Mouse (Mus musculus) lung, postnatal 0 days (tissue): ENCODE results near the gene Dcpp1. TPM values are rescaled to one million over a fixed set of nuclear protein-coding genes. Genes with fewer than 3 reads are reported as not detected.
"Not testable (repeated sequence)": the region's sequence is repeated elsewhere in the genome, so short reads cannot be mapped to it uniquely, and the experiment has no call there.

ENCODE experiments used
- ATAC-seq: fragments of 200-750 bp; cut with Nextera tagmentation; 2 replicates; pipeline ENCODE4 v1.8.0; 2017; ENCODE audit warnings: moderate library complexity
- DNase-seq: peaks from one replicate; pipeline ENCODE4 v3.0.0-alpha.2; 2016; ENCODE audit warnings: low spot score
- H3K27ac ChIP-seq: fragments of 300-500 bp; sonication (generic); 2 replicates; pipeline ENCODE4 v1.5.1; 2014; ENCODE audit warnings: antibody characterized with exemption, mild to moderate bottlenecking, low read length, mixed read lengths
- H3K27me3 ChIP-seq: fragments of 300-500 bp; sonication (generic); replicated peaks from 2 replicates; pipeline ENCODE4 v1.6.1; 2014; ENCODE audit warnings: low read length, mixed read lengths; ENCODE audit not compliant: insufficient read depth
- H3K36me3 ChIP-seq: fragments of 300-500 bp; sonication (generic); 2 replicates; pipeline ENCODE4 v1.6.1; 2014; ENCODE audit warnings: low read length, mixed read lengths; ENCODE audit not compliant: insufficient read depth
- H3K4me1 ChIP-seq: fragments of 300-500 bp; sonication (generic); 2 replicates; pipeline ENCODE4 v1.6.1; 2014; ENCODE audit warnings: antibody characterized with exemption, low read depth, low read length, mixed read lengths; ENCODE audit not compliant: insufficient read depth
- H3K4me2 ChIP-seq: fragments of 300-500 bp; sonication (generic); replicated peaks from 2 replicates; pipeline ENCODE4 v1.6.1; 2014; ENCODE audit warnings: low read depth, mild to moderate bottlenecking, low read length, moderate library complexity, mixed read lengths
- H3K4me3 ChIP-seq: fragments of 300-500 bp; sonication (generic); 2 replicates; pipeline ENCODE4 v1.5.1; 2014; ENCODE audit warnings: low read depth, low read length
- H3K9ac ChIP-seq: fragments of 300-500 bp; sonication (generic); replicated peaks from 2 replicates; pipeline ENCODE4 v1.6.1; 2014; ENCODE audit warnings: low read depth, mild to moderate bottlenecking
- H3K9me3 ChIP-seq: fragments of 300-500 bp; sonication (generic); 2 replicates; pipeline ENCODE4 v1.6.1; 2016; ENCODE audit warnings: low read length, mixed read lengths
- CTCF ChIP-seq: IDR thresholded peaks from 2 replicates; pipeline ENCODE4 v1.5.1; 2016; ENCODE audit warnings: antibody characterized with exemption, mild to moderate bottlenecking
- EP300 ChIP-seq: IDR thresholded peaks from 2 replicates; pipeline ENCODE4 v1.6.1; 2016; ENCODE audit warnings: antibody characterized with exemption, mild to moderate bottlenecking, control low read depth
- WGBS: fragments of 180-500 bp; shearing (Covaris S2); extraction: QIAGEN DNeasy Blood & Tissue Kit; methylation state at CpG from one replicate; pipeline ENCODE4 v1.1.7; 2014; 5-methylcytosine and 5-hydroxymethylcytosine counted together
- polyA plus RNA-seq: library from polyadenylated mRNA; unstranded; fragments of >200 nt; fragmentation: Nextera tagmentation; extraction: Ambion mirVana; gene quantifications from 2 replicates; pipeline ENCODE4 v1.2.1, GENCODE M21; 2015

Dcpp1 gene
- polyA plus RNA-seq, 1 experiment from 2014 or later: 0.25 TPM

DNA sequence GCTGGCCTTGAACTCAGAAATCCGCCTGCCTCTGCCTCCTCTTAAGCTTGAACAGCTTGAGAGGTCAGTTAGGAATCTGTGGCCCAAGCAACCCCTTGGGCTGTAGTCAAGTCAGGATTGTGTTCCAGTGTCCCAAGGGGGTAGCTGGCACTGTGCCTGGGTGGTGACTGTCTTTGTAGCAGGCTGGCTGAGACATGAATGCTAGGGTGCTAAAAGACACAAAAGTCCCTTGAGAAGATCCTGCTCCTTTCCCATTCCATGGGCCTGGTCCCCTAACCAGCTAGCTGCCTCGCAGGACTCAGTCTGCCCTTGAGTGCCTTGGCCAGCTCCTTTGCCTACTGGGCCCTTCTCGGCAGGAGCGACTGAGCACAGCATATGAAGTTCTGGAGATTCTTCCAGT, 17.8 kb upstream of the Dcpp1 start:
- 77% methylated on average over 4 of the region's 4 CpGs for whole genome bisulfite sequencing

DNA sequence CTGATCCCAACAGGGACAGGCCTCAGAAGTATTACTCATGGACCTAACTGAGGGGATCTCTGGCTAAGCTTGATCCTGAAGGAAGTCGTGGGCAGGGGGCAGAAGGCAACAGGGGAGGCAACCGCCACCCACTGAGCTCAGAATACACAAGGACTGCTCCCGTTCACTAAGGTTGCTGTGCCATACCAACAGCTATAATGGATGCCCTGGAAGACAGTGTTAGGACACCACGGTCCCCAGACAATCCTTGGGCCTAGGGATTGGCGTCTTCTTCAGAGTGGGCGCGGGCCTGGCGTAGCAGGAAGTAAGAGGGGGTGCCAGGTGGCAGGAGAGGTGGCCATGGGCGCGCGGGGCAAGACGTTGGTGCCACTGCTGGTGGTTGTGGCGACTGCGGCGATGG, 12.9 kb upstream of the Dcpp1 start, which contains the start of gene Prss21:
Prss21 (plus strand) TSS at position 301 of the 400 bp plus-strand sequence.
- H3K9me3 ChIP-seq: no peaks in the 10 kb centered on the region
- ATAC-seq: no peak
- H3K4me1 ChIP-seq: no peaks in the 10 kb centered on the region
- TF ChIP-seq CTCF (no peak), EP300 (no peak)
- no peak within 1 kb of the TSS for H3K4me2 ChIP-seq
- no peak within 1 kb of the TSS for H3K9ac ChIP-seq
- H3K27me3 ChIP-seq: no peaks in the 10 kb centered on the region
- H3K36me3 ChIP-seq: no peaks in the 10 kb centered on the region
- no peak within 1 kb of the TSS for H3K4me3 ChIP-seq
- no peak for DNase-seq
- H3K27ac ChIP-seq: no peak within 1 kb of the TSS
- WGBS: 89% methylated on average over 15 of the region's 15 CpGs

More for the DNA sequence above, 17.8 kb upstream of the Dcpp1 start:
- Histone ChIP-seq H3K4me2 (no peak overlapping the region), H3K36me3 (no peaks in the 10 kb centered on the region), H3K4me3 (no peak overlapping the region), H3K9me3 (no peaks in the 10 kb centered on the region), H3K27me3 (no peaks in the 10 kb centered on the region), H3K9ac (no peak overlapping the region), H3K4me1 (no peaks in the 10 kb centered on the region), H3K27ac (no peak overlapping the region)
- ATAC-seq (no peak), DNase-seq (no peak)
- TF ChIP-seq CTCF: no peak
- no peak for TF ChIP-seq EP300

DNA sequence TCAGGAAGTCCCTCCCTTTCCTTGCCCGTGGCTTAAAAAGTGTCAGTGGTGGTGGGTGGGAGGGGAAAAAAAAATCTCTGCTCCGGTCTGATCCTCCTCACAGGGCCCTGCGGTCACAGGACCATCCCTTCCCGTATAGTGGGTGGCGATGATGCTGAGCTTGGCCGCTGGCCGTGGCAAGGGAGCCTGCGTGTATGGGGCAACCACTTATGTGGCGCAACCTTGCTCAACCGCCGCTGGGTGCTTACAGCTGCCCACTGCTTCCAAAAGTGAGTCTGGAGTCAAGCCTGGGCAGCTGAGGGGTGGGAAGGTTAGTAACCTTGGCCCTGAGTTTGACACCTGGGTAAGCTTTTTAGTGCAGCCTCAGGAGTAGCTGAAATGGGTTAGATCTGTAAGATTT, 12.2 kb upstream of the Dcpp1 start:
- Histone ChIP-seq H3K27ac (no peak overlapping the region), H3K9me3 (no peaks in the 10 kb centered on the region), H3K27me3 (no peaks in the 10 kb centered on the region), H3K4me2 (no peak overlapping the region), H3K36me3 (no peaks in the 10 kb centered on the region), H3K4me1 (no peaks in the 10 kb centered on the region), H3K9ac (no peak overlapping the region), H3K4me3 (no peak overlapping the region)
- no peak for ATAC-seq
- TF ChIP-seq CTCF (no peak), EP300 (no peak)
- 78% methylated on average over 11 of the region's 11 CpGs for WGBS
- DNase-seq: no peak

DNA sequence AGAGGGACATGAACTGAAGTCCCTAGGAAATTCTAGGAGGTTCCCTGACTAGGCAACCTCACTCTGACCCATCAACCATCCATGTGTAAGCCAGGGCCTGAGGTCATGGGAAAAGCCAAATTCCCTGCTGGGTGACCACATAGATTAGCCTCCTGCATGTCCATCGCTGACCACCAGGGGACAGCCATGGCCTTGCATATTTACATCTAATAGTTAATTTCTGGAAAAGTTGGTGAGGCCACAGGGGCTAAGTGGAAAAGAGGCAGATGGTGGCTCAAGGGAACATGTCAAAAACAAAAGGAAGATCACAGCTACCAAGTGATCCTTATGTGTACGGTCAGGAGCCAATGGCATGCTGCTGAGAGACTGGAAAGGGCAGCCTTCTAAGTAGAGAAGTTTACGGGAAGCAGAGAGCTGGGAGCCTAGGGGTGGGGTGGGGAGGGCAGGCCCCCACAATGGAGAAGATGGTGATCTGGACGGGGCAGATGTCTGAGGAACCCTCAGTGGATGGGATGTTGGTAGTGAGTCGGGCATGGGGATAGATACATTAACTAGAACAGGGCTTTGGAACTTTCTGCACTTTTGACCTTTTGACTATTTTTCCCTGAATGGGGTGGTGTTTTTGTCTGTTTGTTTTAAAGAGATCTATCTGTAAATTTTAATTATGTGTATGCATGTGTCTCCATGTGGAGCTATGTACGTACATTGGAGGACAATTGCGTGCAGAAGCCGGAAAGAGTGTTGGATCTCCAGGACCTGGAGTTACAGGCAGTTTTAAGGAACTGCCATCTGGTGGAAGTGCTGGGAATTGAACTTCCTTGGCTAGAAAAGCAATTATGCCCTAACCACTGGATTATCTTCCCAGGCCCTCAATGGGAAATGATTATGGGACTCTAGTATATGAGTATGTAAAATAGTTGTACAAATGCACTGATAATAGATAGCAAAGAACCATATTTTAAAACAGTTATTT, 6.5 kb upstream of the Dcpp1 start:
- Histone ChIP-seq H3K36me3 (no peaks in the 10 kb centered on the region), H3K27me3 (no peaks in the 10 kb centered on the region), H3K4me3 (no peak overlapping the region), H3K9ac (no peak overlapping the region), H3K4me2 (no peak overlapping the region), H3K4me1 (no peaks in the 10 kb centered on the region), H3K27ac (no peak overlapping the region), H3K9me3 (no peaks in the 10 kb centered on the region)
- DNase-seq: peak; percentile 76
- no peak for TF ChIP-seq EP300
- TF ChIP-seq CTCF: peak; percentile 98
- 29% methylated on average over 8 of the region's 8 CpGs for WGBS
- ATAC-seq: peak; percentile 79

DNA sequence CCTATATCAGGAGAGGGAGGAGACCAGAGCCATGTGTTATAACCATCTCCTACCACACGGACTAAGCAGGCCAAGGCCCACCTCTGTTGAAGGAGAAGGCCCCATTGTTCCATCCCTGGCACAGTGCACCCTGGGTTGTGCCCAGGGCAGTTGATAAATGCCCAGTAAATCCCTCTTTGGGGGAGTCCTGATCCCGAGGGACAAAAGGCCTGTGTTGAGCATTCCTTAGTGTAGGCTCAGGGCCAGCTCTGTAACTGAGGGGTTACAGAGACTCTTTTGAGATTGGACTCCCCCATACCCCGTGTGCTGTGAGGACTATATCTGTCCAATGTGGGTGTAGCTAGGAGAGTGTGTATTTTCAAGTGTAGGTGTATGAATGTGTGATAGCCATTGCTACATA, 3.9 kb upstream of the Dcpp1 start:
- no peak overlapping the region for H3K9ac ChIP-seq
- WGBS: 35% methylated on average over 3 of the region's 3 CpGs
- DNase-seq: no peak
- no peak overlapping the region for H3K4me3 ChIP-seq
- H3K27me3 ChIP-seq: no peaks in the 10 kb centered on the region
- H3K9me3 ChIP-seq: no peaks in the 10 kb centered on the region
- no peaks in the 10 kb centered on the region for H3K36me3 ChIP-seq
- H3K4me2 ChIP-seq: no peak overlapping the region
- H3K27ac ChIP-seq: no peak overlapping the region
- H3K4me1 ChIP-seq: no peaks in the 10 kb centered on the region
- no peak for ATAC-seq
- TF ChIP-seq EP300: no peak
- TF ChIP-seq CTCF: no peak

DNA sequence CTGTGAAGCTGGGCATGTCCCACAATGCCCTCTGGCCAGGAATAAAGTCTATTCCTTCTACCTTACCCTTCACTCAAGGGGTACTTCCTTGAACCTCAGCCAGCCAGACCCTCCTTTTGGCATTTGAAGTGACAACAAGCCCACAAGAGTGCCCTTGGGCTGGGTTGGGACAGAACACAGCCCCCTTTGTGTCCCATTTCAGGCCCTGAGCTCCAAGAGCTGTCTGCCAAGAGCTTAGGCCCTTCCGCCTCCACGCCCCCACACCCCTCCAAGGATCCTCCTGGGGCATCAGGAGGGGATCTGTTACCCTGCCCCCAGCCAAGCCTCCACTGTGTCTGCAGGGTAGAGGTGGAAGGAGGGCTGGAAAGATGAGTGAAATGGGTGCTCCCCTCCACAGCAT, 3.5 kb upstream of the Dcpp1 start:
- ATAC-seq: no peak
- no peak overlapping the region for H3K4me2 ChIP-seq
- TF ChIP-seq CTCF (no peak), EP300 (no peak)
- no peaks in the 10 kb centered on the region for H3K27me3 ChIP-seq
- H3K4me1 ChIP-seq: no peaks in the 10 kb centered on the region
- no peak overlapping the region for H3K27ac ChIP-seq
- no peaks in the 10 kb centered on the region for H3K36me3 ChIP-seq
- WGBS: 91% methylated on average over 2 of the region's 2 CpGs
- H3K9me3 ChIP-seq: no peaks in the 10 kb centered on the region
- no peak overlapping the region for H3K9ac ChIP-seq
- H3K4me3 ChIP-seq: no peak overlapping the region
- DNase-seq: no peak

DNA sequence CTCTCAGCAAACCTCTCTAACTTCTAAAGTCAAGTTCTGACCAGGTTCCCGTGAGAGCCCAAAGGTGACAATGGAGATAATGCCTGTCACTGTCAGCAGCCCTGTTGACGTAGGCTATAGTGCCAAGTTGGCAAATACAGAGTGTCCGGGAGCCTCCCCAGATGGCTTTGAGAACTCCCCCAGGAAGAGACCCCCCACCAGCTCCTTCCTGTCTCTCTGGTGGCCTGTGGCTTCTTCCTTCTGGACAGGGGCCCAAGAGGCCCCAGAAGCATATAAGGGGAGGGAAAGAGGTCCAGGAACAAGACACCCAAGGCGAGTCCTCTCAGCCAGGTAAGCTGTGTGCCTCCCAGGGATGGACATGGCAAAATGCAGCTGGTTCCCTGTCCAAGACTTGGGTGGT, 36.5 kb downstream of the Dcpp1 start, which contains the start of gene Dcpp3:
Dcpp3 (plus strand) TSS at position 301 of the 400 bp plus-strand sequence.
- H3K36me3 ChIP-seq, H3K4me1 ChIP-seq, H3K9ac ChIP-seq, H3K9me3 ChIP-seq, H3K27me3 ChIP-seq, DNase-seq, H3K4me2 ChIP-seq, H3K4me3 ChIP-seq, ATAC-seq, H3K27ac ChIP-seq: not testable (repeated sequence)
- WGBS: 19% methylated on average over 3 of the region's 4 CpGs
